Mouse (Mus musculus) forebrain, embryonic 11.5 days (tissue): ENCODE results near the gene Pex7. TPM values are rescaled to one million over a fixed set of nuclear protein-coding genes. Genes with fewer than 3 reads are reported as not detected.
"Not testable (repeated sequence)": the region's sequence is repeated elsewhere in the genome, so short reads cannot be mapped to it uniquely, and the experiment has no call there.

ENCODE experiments used
- ATAC-seq: fragments of 200-750 bp; cut with Nextera tagmentation; replicated peaks from 2 replicates; pipeline ENCODE4 v1.8.0; 2017; ENCODE audit warnings: moderate TSS enrichment; ENCODE audit not compliant: low FRiP score
- DNase-seq: peaks from one replicate; pipeline ENCODE4 v3.0.0-alpha.2; 2017; ENCODE audit warnings: low spot score
- H3K27ac ChIP-seq: fragments of 300-500 bp; sonication (generic); 2 replicates; pipeline ENCODE4 v1.5.1; 2014; ENCODE audit warnings: low read depth, low read length
- H3K27me3 ChIP-seq: fragments of 300-500 bp; sonication (generic); 2 replicates; pipeline ENCODE4 v1.6.1; 2014; ENCODE audit warnings: mild to moderate bottlenecking, low read length, mixed read lengths; ENCODE audit not compliant: control insufficient read depth, insufficient read depth
- H3K36me3 ChIP-seq: fragments of 300-500 bp; sonication (generic); 2 replicates; pipeline ENCODE4 v1.6.1; 2014; ENCODE audit warnings: mild to moderate bottlenecking, low read length, moderate library complexity, mixed read lengths; ENCODE audit not compliant: control insufficient read depth, insufficient read depth
- H3K4me1 ChIP-seq: fragments of 300-500 bp; sonication (generic); replicated peaks from 2 replicates; pipeline ENCODE4 v1.6.1; 2014; ENCODE audit warnings: low read length, mixed read lengths; ENCODE audit not compliant: control insufficient read depth, insufficient read depth
- H3K4me2 ChIP-seq: fragments of 300-500 bp; sonication (generic); 2 replicates; pipeline ENCODE4 v1.6.1; 2014; ENCODE audit warnings: low read depth, mild to moderate bottlenecking, low read length, moderate library complexity, mixed read lengths; ENCODE audit not compliant: severe bottlenecking
- H3K4me3 ChIP-seq: fragments of 300-500 bp; sonication (generic); 2 replicates; pipeline ENCODE4 v1.5.1; 2014; ENCODE audit warnings: low read depth, low read length
- H3K9ac ChIP-seq: fragments of 300-500 bp; sonication (generic); 2 replicates; pipeline ENCODE4 v1.6.1; 2014; ENCODE audit warnings: low read length
- H3K9me3 ChIP-seq: fragments of 300-500 bp; sonication (generic); 2 replicates; pipeline ENCODE4 v1.6.1; 2016; ENCODE audit warnings: low read length, mixed read lengths; ENCODE audit not compliant: control insufficient read depth
- WGBS: fragments of 180-500 bp; shearing (Covaris S2); extraction: QIAGEN DNeasy Blood & Tissue Kit; methylation state at CpG from one replicate; pipeline ENCODE4 v1.1.7; 2014; 5-methylcytosine and 5-hydroxymethylcytosine counted together
- polyA plus RNA-seq: library from polyadenylated mRNA; unstranded; fragments of >200 nt; fragmentation: Nextera tagmentation; extraction: Ambion mirVana; gene quantifications from 2 replicates; pipeline ENCODE4 v1.2.1, GENCODE M21; 2014

Pex7 gene
- polyA plus RNA-seq, 1 experiment from 2014 or later: 27.2 TPM

DNA sequence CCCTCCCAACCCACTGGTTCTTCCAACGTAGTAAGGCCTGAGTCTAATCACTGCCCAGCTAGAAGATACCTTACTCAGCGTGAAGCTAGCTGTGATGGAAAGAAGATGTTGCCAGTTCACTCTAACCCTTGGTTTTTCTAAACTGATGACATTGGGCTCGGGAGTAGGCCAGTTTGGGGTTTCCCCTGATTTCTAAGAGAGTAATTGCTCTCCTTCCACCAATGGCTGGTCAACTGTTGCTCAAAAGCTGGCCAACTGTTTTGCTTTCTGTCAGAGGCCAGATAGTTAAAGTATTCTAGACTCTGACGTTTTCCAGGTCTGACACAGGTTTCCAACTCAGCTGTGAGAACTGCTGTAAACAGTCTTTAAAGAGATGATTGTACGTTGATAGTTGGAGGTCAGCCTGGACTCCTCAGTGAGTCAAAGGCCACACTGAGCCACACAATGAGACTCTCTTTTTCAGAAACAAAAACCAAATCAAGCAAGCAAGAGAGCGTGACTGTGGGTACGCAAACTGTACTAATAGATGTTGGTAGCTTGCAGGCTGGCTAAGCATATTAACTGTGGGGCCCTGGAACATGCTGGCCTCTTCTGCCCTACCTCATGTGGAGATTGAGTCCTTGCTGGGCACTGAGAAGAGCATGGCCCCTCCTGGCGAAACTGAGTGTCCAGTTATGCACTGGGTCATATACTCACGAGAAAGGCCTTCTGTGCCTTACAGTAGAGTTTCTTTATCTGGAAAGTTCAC, 29.6 kb upstream of the Pex7 start:
- H3K4me2 ChIP-seq: no peak overlapping the region
- peaks cover 6% of the 10 kb centered on the region for H3K4me1 ChIP-seq
- no peaks in the 10 kb centered on the region for H3K9me3 ChIP-seq
- no peak overlapping the region for H3K9ac ChIP-seq
- 65% methylated on average over 9 of the region's 9 CpGs for WGBS
- no peaks in the 10 kb centered on the region for H3K36me3 ChIP-seq
- no peak for ATAC-seq
- DNase-seq: no peak
- H3K4me3 ChIP-seq: no peak overlapping the region
- no peak overlapping the region for H3K27ac ChIP-seq
- peaks cover 15% of the 10 kb centered on the region for H3K27me3 ChIP-seq

DNA sequence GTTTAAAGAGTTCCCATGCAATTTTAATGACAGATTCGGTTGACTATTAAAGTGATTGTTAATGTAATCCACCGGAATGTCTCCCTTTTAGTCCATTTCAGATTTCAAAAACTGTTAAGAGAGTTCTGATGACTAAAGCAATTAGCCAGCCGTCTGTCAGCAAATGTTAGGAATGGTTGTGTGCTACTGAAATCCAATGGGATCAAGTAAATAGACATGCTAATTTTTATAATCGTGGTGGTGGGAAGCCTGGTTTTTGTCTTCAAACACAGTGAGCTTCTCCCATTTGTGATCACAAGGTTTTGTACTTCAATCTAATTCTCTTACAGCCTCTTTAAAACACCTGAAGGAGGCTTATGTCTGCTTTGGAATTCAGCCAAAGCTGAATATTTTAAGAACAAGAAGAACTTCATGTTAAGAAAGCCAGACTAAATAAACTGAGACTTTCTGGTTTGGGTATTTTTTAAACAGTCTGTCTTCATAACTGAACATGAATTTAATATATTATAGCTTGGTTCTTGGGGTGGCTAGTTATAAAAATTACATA, 28.4 kb upstream of the Pex7 start:
- DNase-seq (no peak), ATAC-seq (no peak)
- Histone ChIP-seq H3K27ac (no peak overlapping the region), H3K4me1 (peaks cover 6% of the 10 kb centered on the region), H3K4me2 (no peak overlapping the region), H3K9me3 (no peaks in the 10 kb centered on the region), H3K4me3 (no peak overlapping the region), H3K36me3 (no peaks in the 10 kb centered on the region), H3K9ac (no peak overlapping the region), H3K27me3 (peaks cover 15% of the 10 kb centered on the region)
- WGBS: 58% methylated on average over 4 of the region's 4 CpGs

DNA sequence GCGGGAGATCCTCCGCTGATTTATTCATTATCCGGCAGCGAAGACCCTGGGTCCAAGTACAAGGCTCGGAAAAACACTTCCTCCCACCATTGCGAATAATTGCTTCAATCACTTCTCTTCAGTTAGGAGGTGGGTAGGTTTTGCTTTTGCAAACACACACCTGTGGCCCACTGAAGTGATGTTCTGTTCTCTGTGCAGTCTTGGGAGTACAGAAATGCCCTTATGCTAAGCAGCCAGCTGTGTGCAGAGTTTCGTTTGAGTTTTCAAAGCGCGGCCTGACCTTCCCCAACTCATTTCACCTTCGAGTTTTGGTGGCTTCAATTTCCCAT, 27.8 kb upstream of the Pex7 start:
- peaks cover 15% of the 10 kb centered on the region for H3K27me3 ChIP-seq
- WGBS: 5% methylated on average over 10 of the region's 10 CpGs
- no peak overlapping the region for H3K27ac ChIP-seq
- DNase-seq (no peak), ATAC-seq (no peak)
- peak overlapping the region; percentile 94 for H3K4me2 ChIP-seq
- H3K36me3 ChIP-seq: no peaks in the 10 kb centered on the region
- no peak overlapping the region; the same call in 1 of the 2 replicates for H3K9ac ChIP-seq
- H3K9me3 ChIP-seq: no peaks in the 10 kb centered on the region
- peaks cover 6% of the 10 kb centered on the region for H3K4me1 ChIP-seq
- peak overlapping the region; percentile 64 for H3K4me3 ChIP-seq

DNA sequence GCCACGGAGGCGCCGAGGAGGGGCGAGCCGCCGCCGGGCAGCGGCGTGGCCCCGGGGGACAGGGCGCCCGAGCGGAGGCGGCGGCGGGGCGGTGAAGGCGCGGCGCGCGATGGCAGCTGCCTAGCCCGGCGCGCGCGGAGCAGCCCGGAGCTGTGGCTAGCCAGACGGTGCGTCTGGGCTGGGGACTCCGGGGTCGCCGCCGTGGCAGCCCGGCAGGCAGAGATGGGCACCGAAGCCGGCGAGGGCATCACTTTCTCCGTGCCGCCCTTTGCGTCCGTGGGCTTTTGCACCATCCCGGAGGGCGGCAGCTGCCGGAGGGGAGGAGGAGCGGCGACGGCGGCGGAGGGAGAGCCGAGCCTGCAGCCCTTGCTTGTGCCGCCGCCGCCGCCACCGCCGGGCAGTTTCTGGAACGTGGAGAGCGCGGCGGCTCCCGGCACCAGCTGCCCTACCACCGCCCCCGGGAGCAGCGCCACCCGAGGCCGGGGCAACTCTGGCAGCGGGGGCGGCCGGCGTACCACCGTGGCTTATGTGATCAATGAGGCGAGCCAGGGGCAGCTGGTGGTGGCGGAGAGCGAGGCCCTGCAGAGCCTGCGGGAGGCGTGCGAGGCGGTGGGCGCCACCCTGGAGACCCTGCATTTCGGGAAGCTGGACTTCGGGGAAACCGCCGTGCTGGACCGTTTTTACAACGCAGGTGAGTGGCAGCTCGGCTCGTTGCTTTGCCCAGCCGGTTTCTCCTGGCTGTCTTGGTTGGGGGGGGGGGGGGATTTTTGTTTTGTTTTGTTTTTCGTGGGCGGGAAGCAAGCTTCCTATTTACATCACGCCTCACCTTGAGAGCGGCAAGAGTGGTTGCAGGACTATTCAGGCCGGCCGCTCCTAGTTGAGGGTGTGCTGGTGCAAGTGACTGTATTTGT, 27.1 kb upstream of the Pex7 start, which contains the start of gene Map3k5:
Map3k5 (plus strand) TSS at position 89 of the 911 bp plus-strand sequence.
- DNase-seq (peak; percentile 81), ATAC-seq (peak; percentile 85)
- H3K36me3 ChIP-seq: no peaks in the 10 kb centered on the region
- H3K27me3 ChIP-seq: peaks cover 15% of the 10 kb centered on the region
- H3K9ac ChIP-seq: peak within 1 kb of the TSS; percentile 66
- peak within 1 kb of the TSS; percentile 94 for H3K4me2 ChIP-seq
- 0 out of 2 replicates have a peak within 1 kb of the TSS, but pooled peaks have one; percentile 12 for H3K27ac ChIP-seq
- peaks cover 6% of the 10 kb centered on the region for H3K4me1 ChIP-seq
- WGBS: under 1% methylated on average over 74 of the region's 95 CpGs
- H3K9me3 ChIP-seq: no peaks in the 10 kb centered on the region
- peak within 1 kb of the TSS; percentile 64 for H3K4me3 ChIP-seq

DNA sequence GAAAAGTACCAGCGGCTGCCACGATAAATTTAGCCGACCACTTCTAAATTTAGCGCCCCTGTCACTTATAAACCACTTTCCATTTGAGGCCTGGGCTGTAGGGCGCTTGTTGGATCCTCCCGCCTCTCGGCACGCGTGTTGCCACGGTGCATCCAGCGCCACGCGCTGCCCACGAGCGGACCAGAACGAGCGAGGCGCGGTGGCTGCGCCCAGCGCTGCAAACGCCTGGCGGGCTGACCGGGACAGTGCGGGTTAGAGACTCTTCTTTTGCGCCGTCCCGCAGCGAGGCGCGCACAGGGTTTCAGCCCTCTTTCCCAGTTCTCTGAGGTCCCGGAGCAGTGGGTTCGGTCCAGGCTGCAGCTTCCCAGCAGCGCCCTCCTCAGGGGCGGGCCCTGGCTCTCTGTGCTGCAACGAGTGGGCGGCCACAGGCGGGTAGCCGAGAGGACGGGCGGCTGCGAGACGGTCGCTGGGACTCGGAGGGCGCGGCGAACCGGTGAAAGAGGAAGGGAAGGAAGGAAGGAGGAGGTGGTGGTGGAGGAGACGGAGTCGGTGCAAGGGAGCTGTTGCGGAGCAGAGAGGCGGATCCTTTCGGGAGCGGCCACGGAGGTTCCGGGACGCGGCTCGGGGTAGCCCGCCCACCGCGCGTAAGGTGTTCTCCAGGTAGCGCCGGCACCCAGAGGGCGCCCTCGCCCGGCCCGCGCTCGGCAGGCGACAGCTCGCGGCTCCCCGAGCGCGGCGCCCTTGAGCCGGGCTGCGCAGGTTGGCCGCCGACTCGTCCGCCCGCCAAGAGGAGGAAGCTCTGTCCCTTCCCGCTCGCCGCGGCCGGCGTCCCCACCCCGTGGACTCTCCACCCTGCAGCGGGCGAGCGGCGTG, 26.3 kb upstream of the Pex7 start:
- ATAC-seq (peak; percentile 80), DNase-seq (peak; percentile 84)
- WGBS: under 1% methylated on average over 78 of the region's 97 CpGs
- Histone ChIP-seq H3K27ac (0 out of 2 replicates have a peak overlapping the region, but pooled peaks have one; percentile 12), H3K9me3 (no peaks in the 10 kb centered on the region), H3K36me3 (no peaks in the 10 kb centered on the region), H3K9ac (peak overlapping the region; percentile 66), H3K4me2 (peak overlapping the region; percentile 94), H3K27me3 (peaks cover 15% of the 10 kb centered on the region), H3K4me3 (peak overlapping the region; percentile 64), H3K4me1 (peaks cover 6% of the 10 kb centered on the region)

DNA sequence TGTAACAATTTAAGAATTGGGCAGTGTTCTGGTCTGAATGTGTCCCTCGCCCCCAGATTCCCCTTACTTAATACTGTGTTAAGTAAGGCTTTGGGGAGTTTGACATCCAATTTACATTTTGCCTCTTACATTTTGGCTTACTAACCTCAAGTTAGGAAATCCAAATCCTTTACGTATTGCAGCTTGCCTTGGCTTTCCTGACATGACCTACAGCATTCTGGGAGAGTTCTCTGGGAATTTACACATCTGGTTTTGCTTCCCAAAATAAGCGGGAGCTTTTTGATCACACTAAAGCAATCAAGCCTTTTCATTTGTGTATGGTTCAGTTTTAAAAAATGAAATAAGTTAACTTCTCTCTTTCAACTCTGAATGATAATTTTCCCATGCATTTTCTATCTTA, 25.5 kb upstream of the Pex7 start:
- Histone ChIP-seq H3K4me2 (peak overlapping the region; percentile 94; the same call in 1 of the 2 replicates), H3K27me3 (peaks cover 15% of the 10 kb centered on the region), H3K4me3 (no peak overlapping the region; the same call in 1 of the 2 replicates), H3K4me1 (peaks cover 6% of the 10 kb centered on the region), H3K9ac (no peak overlapping the region), H3K27ac (no peak overlapping the region), H3K36me3 (no peaks in the 10 kb centered on the region), H3K9me3 (no peaks in the 10 kb centered on the region)
- ATAC-seq: no peak
- DNase-seq: no peak
- WGBS: 50% methylated on average over 3 of the region's 3 CpGs

DNA sequence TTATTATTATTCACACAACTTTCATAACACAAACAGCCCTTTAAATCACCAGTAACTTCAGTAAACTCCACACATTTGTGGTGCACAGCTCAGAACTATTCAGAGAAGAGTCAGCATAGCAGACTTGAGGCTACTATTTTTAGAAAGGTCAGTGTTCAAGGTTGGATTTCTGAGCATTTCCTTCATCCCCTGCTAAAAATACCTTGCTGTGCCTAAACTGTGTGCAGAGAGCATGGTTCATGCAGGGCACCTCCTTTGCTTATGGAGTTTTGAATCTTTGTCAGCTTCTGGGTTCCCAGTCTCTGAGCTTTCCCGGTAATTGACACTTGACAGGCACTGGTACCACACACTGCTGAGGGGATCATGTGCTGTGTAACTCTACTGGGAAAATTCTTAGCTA, 20.7 kb upstream of the Pex7 start:
- H3K4me1 ChIP-seq: no peaks in the 10 kb centered on the region
- H3K9me3 ChIP-seq: no peaks in the 10 kb centered on the region
- 76% methylated on average over 1 of the region's 1 CpGs for WGBS
- no peak overlapping the region for H3K9ac ChIP-seq
- H3K27me3 ChIP-seq: peaks cover 7% of the 10 kb centered on the region
- no peak overlapping the region for H3K4me3 ChIP-seq
- ATAC-seq (no peak), DNase-seq (no peak)
- no peak overlapping the region for H3K4me2 ChIP-seq
- no peaks in the 10 kb centered on the region for H3K36me3 ChIP-seq
- no peak overlapping the region for H3K27ac ChIP-seq

DNA sequence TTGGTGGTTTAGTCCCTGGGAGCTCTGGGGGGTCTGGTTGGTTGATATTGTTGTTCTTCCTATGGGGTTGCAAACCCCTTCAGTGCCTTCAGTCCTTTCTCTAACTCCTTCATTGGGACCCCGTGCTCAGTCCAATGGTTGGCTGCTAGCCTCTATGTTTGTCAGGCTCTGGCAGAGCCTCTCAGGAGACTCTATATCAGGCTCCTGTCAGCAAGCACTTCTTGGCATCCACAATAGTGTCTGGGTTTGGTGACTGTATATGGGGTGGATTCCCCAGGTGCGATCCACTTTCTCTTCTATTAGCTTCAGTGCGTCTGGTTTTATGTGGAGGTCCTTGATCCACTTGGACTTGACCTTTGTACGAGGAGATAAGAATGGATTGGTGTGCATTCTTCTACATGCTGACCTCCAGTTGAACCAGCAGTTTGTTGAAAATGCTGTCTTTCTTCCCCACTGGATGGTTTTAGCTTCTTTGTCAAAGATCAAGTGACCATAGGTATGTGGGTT, 19.0 kb upstream of the Pex7 start:
- 95% methylated on average over 4 of the region's 4 CpGs for WGBS
- H3K4me3 ChIP-seq, H3K27ac ChIP-seq, H3K27me3 ChIP-seq, H3K4me1 ChIP-seq, H3K9me3 ChIP-seq, ATAC-seq, H3K4me2 ChIP-seq, H3K36me3 ChIP-seq, DNase-seq, H3K9ac ChIP-seq: not testable (repeated sequence)
